Mouse (Mus musculus) erythroblast, embryonic 14.5 days (primary cell): ENCODE measurements at regions not wholly inside any gene's neighbourhood (a gene's known extent, or its start where the extent isn't known, plus 50 kb on each side); places are given as distances from the start of the nearest gene placed in this dataset.

Experiments used
- GATA1 ChIP-seq: IDR thresholded peaks from 2 replicates; pipeline ENCODE4 v1.6.1; 2012; ENCODE audit warnings: low read length, inconsistent platforms, mixed read lengths
- TAL1 ChIP-seq: IDR thresholded peaks from 3 replicates; pipeline ENCODE4 v1.6.1; 2012; ENCODE audit warnings: low read length, inconsistent platforms, mixed read lengths

GRCm38 (mm10) chr4:152689831-152690230 lies 212.2 kb upstream of the Kcnab2 start:
- TF ChIP-seq TAL1 (no peak), GATA1 (no peak)
